In the genomic region with DNA sequence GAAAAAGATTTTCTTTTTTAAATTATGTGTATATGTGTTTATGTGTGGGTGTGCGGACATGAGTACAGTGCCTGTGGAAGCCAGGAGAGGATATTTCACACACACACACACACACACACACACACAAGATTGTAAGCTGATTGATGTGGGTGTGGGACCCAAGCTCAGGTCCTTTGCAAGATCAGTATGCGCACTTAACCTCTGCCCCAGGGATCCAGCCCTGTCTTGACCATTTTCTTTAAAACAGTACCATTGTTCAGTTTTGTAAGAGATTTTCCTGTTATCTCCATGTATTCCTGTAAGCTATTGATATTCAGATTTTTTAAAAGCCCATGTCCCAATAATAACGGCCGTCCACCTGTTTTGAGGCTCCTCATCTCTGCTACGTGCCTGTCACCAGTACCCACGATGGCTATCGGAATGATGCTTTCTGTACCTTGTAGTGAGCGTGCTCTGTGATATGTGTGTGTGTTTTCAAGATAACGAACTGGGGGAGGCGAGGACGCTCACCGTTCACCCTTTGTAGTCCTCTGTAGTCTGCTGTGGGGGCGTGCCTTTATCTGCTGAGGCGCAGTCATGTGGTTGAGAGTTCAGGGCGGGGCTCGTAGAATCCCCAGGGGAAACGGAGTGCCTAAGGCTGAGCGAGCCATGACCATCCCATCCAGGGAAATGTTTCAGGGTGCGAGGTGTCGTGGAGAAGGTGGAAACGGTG, we compare ENCODE assay signal across 14 mouse cellular contexts.
DNase-seq lines count a peak whose midpoint lies in the region; ATAC-seq lines count a peak whose summit lies in the region.
"Had no signal": no experiment of that assay in that cellular context is flagged by ENCODE, and none has a peak within 500 bp of the region (broad histone marks: within the 10 kb centered on the region; RNA-seq: fewer than 3 reads in every experiment).

No protein-coding gene starts in this region.

- 0 out of 2 replicates have a peak, but pooled peaks have one; percentile 26 for ATAC-seq in embryonic facial prominence, embryonic 13.5 days (ENCODE audit: insufficient number of reproducible peaks, insufficient read depth, low FRiP score, low TSS enrichment, low read depth)
- ATAC-seq in limb, embryonic 11.5 days (ENCODE audit: insufficient number of reproducible peaks, low FRiP score, low TSS enrichment, low read depth): 0 out of 2 replicates have a peak, but pooled peaks have one; percentile 31
- ATAC-seq in megakaryocyte progenitor cell, adult 5-6 weeks (replicated peaks; ENCODE audit: poor library complexity): peak; percentile 72

- H3K4me3 ChIP-seq in embryonic facial prominence, embryonic 13.5 days: no peak overlapping the region
- no peak overlapping the region for H3K4me3 ChIP-seq in embryonic facial prominence, embryonic 10.5 days
- no peak overlapping the region for H3K4me3 ChIP-seq in limb, embryonic 11.5 days (ENCODE audit: low read depth, low read length)
- no peak overlapping the region for H3K4me3 ChIP-seq in limb, embryonic 10.5 days
- H3K4me3 ChIP-seq: megakaryocyte, embryonic 14.5 days had no signal

- no peaks in the 10 kb centered on the region for H3K9me3 ChIP-seq in embryonic facial prominence, embryonic 13.5 days
- no peaks in the 10 kb centered on the region for H3K9me3 ChIP-seq in embryonic facial prominence, embryonic 10.5 days
- no peaks in the 10 kb centered on the region for H3K9me3 ChIP-seq in limb, embryonic 11.5 days (ENCODE audit: control insufficient read depth, low read length)
- no peaks in the 10 kb centered on the region for H3K9me3 ChIP-seq in limb, embryonic 10.5 days (replicated peaks)

- 85% methylated on average over 21 of the region's 21 CpGs for WGBS in embryonic facial prominence, embryonic 13.5 days
- 82% methylated on average over 21 of the region's 21 CpGs for WGBS in embryonic facial prominence, embryonic 10.5 days
- 79% methylated on average over 21 of the region's 21 CpGs for WGBS in limb, embryonic 11.5 days
- WGBS in limb, embryonic 10.5 days: 82% methylated on average over 21 of the region's 21 CpGs

- H3K27me3 ChIP-seq in embryonic facial prominence, embryonic 13.5 days: no peaks in the 10 kb centered on the region
- no peaks in the 10 kb centered on the region for H3K27me3 ChIP-seq in embryonic facial prominence, embryonic 10.5 days (replicated peaks; ENCODE audit: low read depth, poor library complexity, severe bottlenecking)
- H3K27me3 ChIP-seq in limb, embryonic 11.5 days (ENCODE audit: control insufficient read depth, insufficient read depth, low read length): no peaks in the 10 kb centered on the region
- no peaks in the 10 kb centered on the region for H3K27me3 ChIP-seq in limb, embryonic 10.5 days (ENCODE audit: low read depth, poor library complexity, severe bottlenecking)
- H3K27me3 ChIP-seq: megakaryocyte, embryonic 14.5 days had no signal

- no peak for DNase-seq in embryonic facial prominence, embryonic 10.5 days (ENCODE audit: low spot score)
- no peak for DNase-seq in limb, embryonic 11.5 days (ENCODE audit: low spot score)
- no peak for DNase-seq in limb, embryonic 10.5 days (ENCODE audit: low spot score)
- DNase-seq in c-Kit-positive CD71-negative TER-119-negative erythroid progenitor cells, embryonic 14.5 days (ENCODE audit: low read depth): peak; percentile 23
- DNase-seq in kidney, postnatal 4 days: no peak
- no peak for DNase-seq in right cerebral cortex, postnatal 4 days
- DNase-seq: cerebellum, postnatal 36 days; gastrocnemius, postnatal 36 days; kidney, adult 11 months; lung, adult 2 months; spleen, adult 18-20 months had no signal

- no peaks in the 10 kb centered on the region for H3K4me1 ChIP-seq in embryonic facial prominence, embryonic 13.5 days
- H3K4me1 ChIP-seq in embryonic facial prominence, embryonic 10.5 days: no peaks in the 10 kb centered on the region
- no peaks in the 10 kb centered on the region for H3K4me1 ChIP-seq in limb, embryonic 11.5 days (ENCODE audit: control insufficient read depth, insufficient read depth, low read length)
- H3K4me1 ChIP-seq in limb, embryonic 10.5 days: no peaks in the 10 kb centered on the region
- H3K4me1 ChIP-seq: megakaryocyte, embryonic 14.5 days had no signal

- peaks cover 15% of the 10 kb centered on the region for H3K36me3 ChIP-seq in embryonic facial prominence, embryonic 13.5 days
- peaks cover 52% of the 10 kb centered on the region for H3K36me3 ChIP-seq in embryonic facial prominence, embryonic 10.5 days (replicated peaks)
- H3K36me3 ChIP-seq in limb, embryonic 11.5 days (ENCODE audit: control insufficient read depth, insufficient read depth, low read length): 0 out of 2 replicates have a peak, but pooled peaks cover 2% of the 10 kb centered on the region
- H3K36me3 ChIP-seq in limb, embryonic 10.5 days: peaks cover 9% of the 10 kb centered on the region

- H3K27ac ChIP-seq in embryonic facial prominence, embryonic 13.5 days: no peak overlapping the region
- no peak overlapping the region for H3K27ac ChIP-seq in embryonic facial prominence, embryonic 10.5 days (replicated peaks)
- H3K27ac ChIP-seq in limb, embryonic 11.5 days (replicated peaks; ENCODE audit: low read depth, low read length): no peak overlapping the region
- H3K27ac ChIP-seq in limb, embryonic 10.5 days: no peak overlapping the region

- no peak overlapping the region for H3K4me2 ChIP-seq in embryonic facial prominence, embryonic 13.5 days
- H3K4me2 ChIP-seq in limb, embryonic 11.5 days (ENCODE audit: low read depth, severe bottlenecking): no peak overlapping the region

- no peak overlapping the region for H3K9ac ChIP-seq in embryonic facial prominence, embryonic 13.5 days
- H3K9ac ChIP-seq in limb, embryonic 11.5 days (ENCODE audit: low read length): no peak overlapping the region
